Comparison of ENCODE assay signal across 31 mouse cellular contexts in the genomic region with DNA sequence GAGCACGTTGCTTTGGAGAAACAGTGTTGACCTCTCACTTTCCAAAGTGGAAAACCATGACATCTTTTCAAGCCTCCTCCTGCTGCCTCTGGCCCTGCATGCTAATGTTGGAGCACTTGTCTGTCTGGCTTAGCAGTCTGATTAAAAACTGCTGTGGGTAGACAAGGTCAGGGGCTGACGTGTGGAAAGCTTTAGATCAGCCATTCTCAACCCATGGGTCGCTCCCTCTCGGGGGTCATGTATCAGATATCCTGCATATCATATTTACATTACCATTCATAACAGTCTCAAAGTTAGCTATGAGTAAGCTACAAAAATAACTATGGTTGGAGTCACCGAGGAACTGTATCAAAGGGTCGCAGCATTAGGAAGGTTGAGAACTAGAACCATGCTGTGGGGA. TPM values are rescaled to one million over a fixed set of nuclear protein-coding genes. Genes with fewer than 3 reads are reported as not detected.
A peak's percentile ranks its signal among the peaks of the same experiment; 100 is the strongest.
DNase-seq lines count a peak whose midpoint lies in the region; ATAC-seq lines count a peak whose summit lies in the region.
"Had no signal": no experiment of that assay in that cellular context is flagged by ENCODE, and none has a peak within 500 bp of the region (broad histone marks: within the 10 kb centered on the region; RNA-seq: fewer than 3 reads in every experiment).

No protein-coding gene starts in this region.

- intact Hi-C loops in heart, postnatal 36 days (cut with DNase I) = no loop called here

- H3K4me3 ChIP-seq in heart, embryonic 11.5 days (ENCODE audit: low read depth, low read length) = no peak overlapping the region
- H3K4me3 ChIP-seq in heart, embryonic 16.5 days (ENCODE audit: low read length) = no peak overlapping the region
- H3K4me3 ChIP-seq in embryonic facial prominence, embryonic 11.5 days (ENCODE audit: low read depth, low read length) = no peak overlapping the region
- H3K4me3 ChIP-seq: forebrain, embryonic 15.5 days; hindbrain, embryonic 10.5 days; intestine, embryonic 15.5 days; liver, embryonic 12.5 days; midbrain, embryonic 12.5 days; neural tube, embryonic 13.5 days had no signal

- H3K4me1 ChIP-seq in heart, embryonic 11.5 days (ENCODE audit: control insufficient read depth, insufficient read depth, low read length) = peaks cover 22% of the 10 kb centered on the region
- peaks cover 16% of the 10 kb centered on the region for H3K4me1 ChIP-seq in heart, embryonic 16.5 days (ENCODE audit: control insufficient read depth, insufficient read depth, low read length)
- H3K4me1 ChIP-seq in embryonic facial prominence, embryonic 11.5 days (ENCODE audit: control insufficient read depth, insufficient read depth, low read length) = no peaks in the 10 kb centered on the region
- H3K4me1 ChIP-seq: forebrain, embryonic 15.5 days; intestine, embryonic 15.5 days; neural tube, embryonic 13.5 days had no signal

- no peak overlapping the region for H3K4me2 ChIP-seq in heart, embryonic 11.5 days
- H3K4me2 ChIP-seq in heart, embryonic 16.5 days (ENCODE audit: low read depth, low read length) = no peak overlapping the region
- H3K4me2 ChIP-seq in embryonic facial prominence, embryonic 11.5 days (ENCODE audit: low read depth, low read length) = no peak overlapping the region
- H3K4me2 ChIP-seq: forebrain, embryonic 15.5 days; intestine, embryonic 15.5 days; liver, embryonic 12.5 days; midbrain, embryonic 12.5 days; neural tube, embryonic 13.5 days had no signal

- DNase-seq in heart, adult 8-10 months (ENCODE audit: low spot score) = no peak
- DNase-seq in heart, postnatal 36 days = no peak
- DNase-seq in NIH3T3 (ENCODE audit: low read depth) = peak; percentile 78
- DNase-seq in embryonic facial prominence, embryonic 11.5 days (ENCODE audit: low spot score) = peak; percentile 50
- no peak for DNase-seq in adrenal gland, postnatal 4 days (ENCODE audit: low spot score in 2 of 2)
- DNase-seq: adrenal gland, postnatal 10 days; cerebellum, adult 11 months; cerebellum, adult 9-10 months; cerebellum, postnatal 36 days; embryo, embryonic 11 days; gastrocnemius, postnatal 10 days; kidney, adult 2 months; kidney, postnatal 36 days; layer of hippocampus, postnatal 36 days; left cerebral cortex, postnatal 4 days; liver, postnatal 0 days; lung, postnatal 36 days; right cerebral cortex, postnatal 4 days; thymus, adult 18-20 months; thymus, postnatal 36 days had no signal

- H3K9ac ChIP-seq in heart, embryonic 11.5 days (ENCODE audit: low read depth, low read length) = no peak overlapping the region
- H3K9ac ChIP-seq in heart, embryonic 16.5 days (ENCODE audit: low read length) = no peak overlapping the region
- no peak overlapping the region for H3K9ac ChIP-seq in embryonic facial prominence, embryonic 11.5 days (replicated peaks; ENCODE audit: low read length)
- H3K9ac ChIP-seq: forebrain, embryonic 15.5 days; intestine, embryonic 15.5 days; liver, embryonic 12.5 days; liver, postnatal 0 days; midbrain, embryonic 12.5 days; neural tube, embryonic 13.5 days had no signal

- no peak for ATAC-seq in heart, embryonic 11.5 days (replicated peaks; ENCODE audit: insufficient number of reproducible peaks, low FRiP score, low TSS enrichment)
- no peak for ATAC-seq in heart, embryonic 16.5 days (replicated peaks; ENCODE audit: extremely low read depth, insufficient read depth, low FRiP score)
- no peak for ATAC-seq in embryonic facial prominence, embryonic 11.5 days (replicated peaks; ENCODE audit: insufficient number of reproducible peaks, low FRiP score, low TSS enrichment, low read depth)
- ATAC-seq: forebrain, embryonic 15.5 days; hindbrain, postnatal 0 days; intestine, embryonic 15.5 days; liver, embryonic 12.5 days; liver, postnatal 0 days had no signal

- no peaks in the 10 kb centered on the region for H3K27me3 ChIP-seq in heart, embryonic 11.5 days (ENCODE audit: control insufficient read depth, insufficient read depth, low read length)
- H3K27me3 ChIP-seq in heart, embryonic 16.5 days (ENCODE audit: control insufficient read depth, insufficient read depth, low read length) = no peaks in the 10 kb centered on the region
- no peaks in the 10 kb centered on the region for H3K27me3 ChIP-seq in embryonic facial prominence, embryonic 11.5 days (ENCODE audit: control insufficient read depth, insufficient read depth, low read length)
- H3K27me3 ChIP-seq: CH12.LX; forebrain, embryonic 15.5 days; intestine, embryonic 15.5 days; liver, embryonic 12.5 days; midbrain, embryonic 12.5 days; neural tube, embryonic 13.5 days had no signal

- WGBS in heart, embryonic 11.5 days (ENCODE audit: insufficient replicate concordance) = 32% methylated on average over 6 of the region's 6 CpGs
- 21% methylated on average over 6 of the region's 6 CpGs for WGBS in heart, embryonic 16.5 days
- WGBS in embryonic facial prominence, embryonic 11.5 days = 41% methylated on average over 6 of the region's 6 CpGs

- H3K27ac ChIP-seq in heart, embryonic 11.5 days (ENCODE audit: low read depth, low read length) = peak overlapping the region; percentile 62
- peak overlapping the region; percentile 71 for H3K27ac ChIP-seq in heart, embryonic 16.5 days (ENCODE audit: low read length)
- H3K27ac ChIP-seq in embryonic facial prominence, embryonic 11.5 days (replicated peaks; ENCODE audit: low read depth, low read length) = no peak overlapping the region
- H3K27ac ChIP-seq: forebrain, embryonic 15.5 days; hindbrain, embryonic 10.5 days; hindbrain, postnatal 0 days; intestine, embryonic 15.5 days; liver, embryonic 12.5 days; midbrain, embryonic 12.5 days; neural tube, embryonic 13.5 days; stomach, postnatal 0 days had no signal

- no peaks in the 10 kb centered on the region; the same call in 1 of the 2 replicates for H3K9me3 ChIP-seq in heart, embryonic 11.5 days (replicated peaks; ENCODE audit: control insufficient read depth, low read length)
- 0 out of 2 replicates have a peak, but pooled peaks cover 2% of the 10 kb centered on the region for H3K9me3 ChIP-seq in heart, embryonic 16.5 days (replicated peaks; ENCODE audit: control insufficient read depth, low read length)
- H3K9me3 ChIP-seq in embryonic facial prominence, embryonic 11.5 days (replicated peaks; ENCODE audit: control insufficient read depth, low read length) = no peaks in the 10 kb centered on the region
- H3K9me3 ChIP-seq: forebrain, embryonic 15.5 days; hindbrain, embryonic 10.5 days; intestine, embryonic 15.5 days; liver, embryonic 12.5 days; midbrain, embryonic 12.5 days; neural tube, embryonic 13.5 days had no signal

- H3K36me3 ChIP-seq in heart, embryonic 11.5 days (ENCODE audit: control insufficient read depth, insufficient read depth, low read length) = no peaks in the 10 kb centered on the region
- H3K36me3 ChIP-seq in heart, embryonic 16.5 days (ENCODE audit: control insufficient read depth, insufficient read depth) = no peaks in the 10 kb centered on the region
- no peaks in the 10 kb centered on the region; the same call in 1 of the 2 replicates for H3K36me3 ChIP-seq in embryonic facial prominence, embryonic 11.5 days (replicated peaks; ENCODE audit: control insufficient read depth, insufficient read depth, low read depth, low read length)
- H3K36me3 ChIP-seq: forebrain, embryonic 15.5 days; hindbrain, embryonic 10.5 days; intestine, embryonic 15.5 days; liver, embryonic 12.5 days; midbrain, embryonic 12.5 days; neural tube, embryonic 13.5 days had no signal

RNA-seq across cellular contexts. Expression of gene Ptp4a2, which starts 57.2 kb away (rescaled TPM):
- polyA plus RNA-seq in heart, embryonic 11.5 days (2014; fragmentation: Nextera tagmentation; extraction: Ambion mirVana) = 329 and 345 TPM in 2 replicates
- total RNA-seq in heart, adult 8-10 months (2022) = 100 to 1,000 TPM; 196 to 239 (median 228) TPM
- 352 and 364 TPM in 2 replicates for polyA plus RNA-seq in heart, embryonic 16.5 days (2015; fragmentation: Nextera tagmentation; extraction: Ambion mirVana)
- 100 to 1,000 TPM; 203 to 210 TPM for total RNA-seq in heart, postnatal 36 days (2021)
- polyA plus RNA-seq in embryonic facial prominence, embryonic 11.5 days (2014; fragmentation: Nextera tagmentation; extraction: Ambion mirVana) = 325 and 376 TPM in 2 replicates
- total RNA-seq in adrenal gland, postnatal 4 days (2021) = 100 to 1,000 TPM; 282 to 309 TPM

Comparison
In these comparisons a context has a peak if more than half of its experiments do, and no peak if none do; other contexts are left out.
1. DNase-seq: peak in NIH3T3 (single experiment) and embryonic facial prominence, embryonic 11.5 days (single experiment); none in heart, adult 8-10 months (single experiment), heart, postnatal 36 days (0 of 2) and adrenal gland, postnatal 4 days (0 of 2).